Mouse (Mus musculus) embryonic facial prominence, embryonic 10.5 days (tissue): ENCODE measurements at regions not wholly inside any gene's neighbourhood (a gene's known extent, or its start where the extent isn't known, plus 50 kb on each side); places are given as distances from the start of the nearest gene placed in this dataset.

ENCODE experiments used
- DNase-seq: peaks from one replicate; pipeline ENCODE4 v3.0.0-alpha.2; 2017; ENCODE audit warnings: low spot score
- H3K27ac ChIP-seq: fragments of 300-500 bp; sonication (generic); replicated peaks from 2 replicates; pipeline ENCODE4 v1.5.1; 2016; ENCODE audit warnings: mild to moderate bottlenecking
- H3K27me3 ChIP-seq: fragments of 300-500 bp; sonication (generic); replicated peaks from 2 replicates; pipeline ENCODE4 v1.6.1; 2016; ENCODE audit warnings: low read depth, mild to moderate bottlenecking; ENCODE audit not compliant: poor library complexity, severe bottlenecking
- H3K36me3 ChIP-seq: fragments of 300-500 bp; sonication (generic); replicated peaks from 2 replicates; pipeline ENCODE4 v1.6.1; 2016; ENCODE audit warnings: mild to moderate bottlenecking, moderate library complexity
- H3K4me1 ChIP-seq: fragments of 300-500 bp; sonication (generic); 2 replicates; pipeline ENCODE4 v1.6.1; 2016
- H3K4me3 ChIP-seq: fragments of 300-500 bp; sonication (generic); 2 replicates; pipeline ENCODE4 v1.5.1; 2016; ENCODE audit warnings: mild to moderate bottlenecking, moderate library complexity
- H3K9me3 ChIP-seq: fragments of 300-500 bp; sonication (generic); 2 replicates; pipeline ENCODE4 v1.6.1; 2016; ENCODE audit warnings: mild to moderate bottlenecking
- WGBS: fragments of 180-500 bp; shearing (Covaris S2); methylation state at CpG from one replicate; pipeline ENCODE4 v1.1.7; 2016; 5-methylcytosine and 5-hydroxymethylcytosine counted together

DNA sequence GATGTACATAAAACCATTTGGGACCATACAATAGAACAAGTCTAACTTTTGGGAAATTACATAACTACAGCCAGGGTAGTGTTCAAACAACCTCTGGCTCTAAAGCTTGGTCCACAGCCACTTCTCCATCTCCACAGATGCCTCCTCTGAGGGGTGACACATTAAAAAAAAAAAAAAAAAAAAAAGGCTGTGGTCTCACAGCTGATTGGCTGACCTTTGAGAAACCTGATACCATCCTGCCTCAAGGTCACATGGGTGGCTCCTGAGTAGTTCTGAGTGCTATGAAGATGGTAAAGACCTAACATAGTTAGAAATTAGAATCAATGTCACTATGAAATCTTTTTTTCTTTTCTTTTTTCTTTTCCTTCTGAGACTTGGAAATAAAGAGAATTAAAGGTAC lies 102.4 kb downstream of the Tmem182 start:
- DNase-seq, result no peak
- Histone ChIP-seq H3K36me3 (no peaks in the 10 kb centered on the region), H3K27ac (no peak overlapping the region), H3K9me3 (no peaks in the 10 kb centered on the region), H3K27me3 (no peaks in the 10 kb centered on the region), H3K4me3 (no peak overlapping the region), H3K4me1 (0 out of 2 replicates have a peak, but pooled peaks cover 3% of the 10 kb centered on the region)

DNA sequence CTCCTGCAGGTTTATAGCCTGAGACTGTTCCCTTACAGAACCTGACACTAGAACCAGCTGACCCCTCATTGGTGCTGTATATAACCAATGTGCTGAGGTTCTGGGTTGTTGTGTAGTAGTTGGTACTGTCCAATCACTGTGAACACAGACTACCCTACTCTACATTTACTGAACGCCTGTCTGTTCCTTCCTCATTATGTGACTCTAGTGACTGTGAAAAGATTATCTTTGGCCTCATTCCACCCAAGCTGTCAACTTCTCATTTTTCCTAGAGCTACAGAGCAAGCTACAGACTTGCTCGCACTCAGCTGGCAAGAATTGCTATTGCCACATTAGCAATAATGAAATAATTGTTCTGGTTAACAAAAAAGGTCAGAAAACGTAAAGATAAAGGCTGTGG lies 108.2 kb downstream of the Tmem182 start:
- Histone ChIP-seq H3K4me3 (no peak overlapping the region), H3K36me3 (no peaks in the 10 kb centered on the region), H3K9me3 (no peaks in the 10 kb centered on the region), H3K4me1 (no peaks in the 10 kb centered on the region), H3K27ac (no peak overlapping the region), H3K27me3 (no peaks in the 10 kb centered on the region)
- DNase-seq, result no peak
- 76% methylated on average over 3 of the region's 3 CpGs for WGBS

GRCm38 (mm10) chr1:40924271-40924670 lies 118.9 kb downstream of the Tmem182 start:
- DNase-seq, result no peak
- H3K4me1 ChIP-seq, result peaks cover 11% of the 10 kb centered on the region
- H3K9me3 ChIP-seq, result no peaks in the 10 kb centered on the region
- 80% methylated on average over 3 of the region's 3 CpGs for whole genome bisulfite sequencing
- no peaks in the 10 kb centered on the region for H3K36me3 ChIP-seq
- no peak overlapping the region for H3K4me3 ChIP-seq
- H3K27ac ChIP-seq, result no peak overlapping the region; the same call in 1 of the 2 replicates
- H3K27me3 ChIP-seq, result no peaks in the 10 kb centered on the region

DNA sequence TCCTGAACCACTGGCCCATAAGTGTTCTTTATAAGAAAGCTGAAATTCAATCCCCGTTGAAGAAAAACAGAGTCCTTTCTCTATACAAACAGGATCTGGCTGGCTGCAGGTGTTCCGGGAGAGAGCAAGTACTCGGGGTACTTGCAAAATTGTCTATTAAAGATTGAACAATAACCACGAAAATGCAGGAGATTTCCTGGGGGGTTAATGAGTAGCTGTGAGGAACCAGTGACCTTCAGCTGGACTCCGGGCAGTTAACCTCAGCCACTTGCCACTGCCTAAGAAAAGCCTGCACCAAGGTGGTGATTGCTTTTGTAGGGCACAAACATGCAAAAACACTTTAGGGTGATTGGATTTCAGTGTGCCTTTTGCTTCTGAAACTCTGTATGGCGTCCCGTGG lies 119.4 kb downstream of the Tmem182 start:
- Histone ChIP-seq H3K4me1 (peaks cover 11% of the 10 kb centered on the region), H3K27me3 (no peaks in the 10 kb centered on the region), H3K9me3 (no peaks in the 10 kb centered on the region), H3K36me3 (no peaks in the 10 kb centered on the region), H3K4me3 (no peak overlapping the region), H3K27ac (no peak overlapping the region)
- peak; percentile 10 for DNase-seq
- 57% methylated on average over 7 of the region's 7 CpGs for WGBS

- DNase-seq, result no peak
- Histone ChIP-seq H3K9me3 (no peaks in the 10 kb centered on the region), H3K27ac (no peak overlapping the region), H3K4me3 (no peak overlapping the region), H3K27me3 (no peaks in the 10 kb centered on the region), H3K36me3 (no peaks in the 10 kb centered on the region), H3K4me1 (no peaks in the 10 kb centered on the region)
- WGBS, result 87% methylated on average over 5 of the region's 5 CpGs
Measured at GRCm38 (mm10) chr1:40931374-40931773, 126.0 kb downstream of the Tmem182 start.

- 84% methylated on average over 3 of the region's 3 CpGs for WGBS
- Histone ChIP-seq H3K27ac (no peak overlapping the region), H3K27me3 (no peaks in the 10 kb centered on the region), H3K4me1 (no peaks in the 10 kb centered on the region), H3K4me3 (no peak overlapping the region), H3K36me3 (no peaks in the 10 kb centered on the region), H3K9me3 (no peaks in the 10 kb centered on the region)
- no peak for DNase-seq
Measured at GRCm38 (mm10) chr1:40936729-40937128, 131.3 kb downstream of the Tmem182 start.

- Histone ChIP-seq H3K4me1 (no peaks in the 10 kb centered on the region), H3K4me3 (no peak overlapping the region), H3K36me3 (no peaks in the 10 kb centered on the region), H3K27me3 (no peaks in the 10 kb centered on the region), H3K27ac (no peak overlapping the region), H3K9me3 (no peaks in the 10 kb centered on the region)
- no peak for DNase-seq
- WGBS, result 92% methylated on average over 14 of the region's 14 CpGs
Measured at GRCm38 (mm10) chr1:40942751-40943150, 137.3 kb downstream of the Tmem182 start.

DNA sequence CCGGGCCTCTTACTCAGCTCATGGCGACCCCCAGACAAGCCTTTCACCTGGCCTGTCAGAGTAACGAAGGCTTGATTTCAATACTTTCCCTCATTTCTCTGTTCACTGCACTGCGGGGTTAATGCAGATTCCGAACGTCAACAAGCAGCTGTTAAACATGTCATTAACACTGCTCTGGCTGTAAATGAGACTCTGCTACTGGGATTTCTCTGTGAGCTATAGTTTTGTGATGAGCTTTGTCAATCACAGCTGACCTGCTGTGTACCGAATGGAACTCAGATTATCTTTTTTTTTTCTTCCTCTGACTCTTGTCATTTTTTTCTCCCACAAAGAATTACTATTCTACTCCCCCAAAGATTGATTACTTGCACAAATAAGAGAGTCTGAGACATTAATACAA lies 137.8 kb downstream of the Tmem182 start:
- Histone ChIP-seq H3K27ac (no peak overlapping the region), H3K4me1 (no peaks in the 10 kb centered on the region), H3K4me3 (no peak overlapping the region), H3K36me3 (no peaks in the 10 kb centered on the region), H3K9me3 (no peaks in the 10 kb centered on the region), H3K27me3 (no peaks in the 10 kb centered on the region)
- no peak for DNase-seq
- 74% methylated on average over 7 of the region's 7 CpGs for WGBS

DNA sequence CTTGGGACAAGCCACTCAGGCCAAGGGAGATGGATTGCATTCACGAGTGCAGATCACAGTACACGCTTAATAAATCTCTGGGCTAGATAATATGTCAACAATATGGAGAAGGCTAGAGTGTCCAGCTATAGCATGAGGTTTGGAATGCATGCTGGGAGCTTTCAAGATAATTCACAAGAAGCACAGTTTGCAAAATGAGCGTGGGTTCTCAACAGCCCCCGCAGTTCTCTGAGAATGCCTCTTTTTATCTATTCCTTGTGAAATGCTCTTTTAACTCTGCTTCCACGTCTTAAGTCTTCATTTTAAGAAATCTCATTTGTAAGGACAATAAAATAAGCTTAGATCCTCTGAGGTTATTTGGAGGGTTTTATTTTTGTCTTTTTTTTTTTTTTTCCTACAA lies 145.2 kb downstream of the Tmem182 start:
- H3K4me1 ChIP-seq, result no peaks in the 10 kb centered on the region

DNA sequence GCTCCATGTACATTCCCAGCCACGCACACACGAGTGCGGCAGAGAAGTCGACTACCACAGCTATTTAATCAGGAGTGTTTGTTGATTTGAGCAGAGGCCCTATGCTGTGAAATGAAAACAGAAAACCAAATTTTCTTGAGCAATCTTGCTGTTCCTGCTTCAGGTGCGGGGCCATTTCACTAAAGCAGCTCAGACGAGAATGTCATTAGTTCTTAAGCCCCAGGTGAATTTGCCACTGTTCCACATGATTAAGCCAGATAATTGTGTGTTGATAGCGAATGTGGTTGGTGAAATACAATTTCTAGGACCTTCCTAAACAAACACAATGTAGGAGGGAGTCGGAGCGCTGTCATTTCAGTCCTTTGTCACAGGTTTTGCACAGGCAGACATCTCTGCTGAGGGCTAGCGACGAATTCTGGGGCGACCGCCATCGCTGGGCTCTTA lies 149.3 kb downstream of the Tmem182 start:
- no peak overlapping the region for H3K27ac ChIP-seq
- H3K36me3 ChIP-seq, result no peaks in the 10 kb centered on the region
- no peaks in the 10 kb centered on the region for H3K4me1 ChIP-seq
- no peak overlapping the region for H3K4me3 ChIP-seq
- WGBS, result 85% methylated on average over 14 of the region's 14 CpGs
- no peaks in the 10 kb centered on the region for H3K27me3 ChIP-seq
- H3K9me3 ChIP-seq, result no peaks in the 10 kb centered on the region
- DNase-seq, result no peak

More for the DNA sequence above, 145.2 kb downstream of the Tmem182 start:
- no peak overlapping the region for H3K27ac ChIP-seq
- H3K4me3 ChIP-seq, result no peak overlapping the region
- WGBS, result 90% methylated on average over 5 of the region's 5 CpGs
- no peak for DNase-seq
- H3K9me3 ChIP-seq, result no peaks in the 10 kb centered on the region
- H3K27me3 ChIP-seq, result no peaks in the 10 kb centered on the region
- no peaks in the 10 kb centered on the region for H3K36me3 ChIP-seq

DNA sequence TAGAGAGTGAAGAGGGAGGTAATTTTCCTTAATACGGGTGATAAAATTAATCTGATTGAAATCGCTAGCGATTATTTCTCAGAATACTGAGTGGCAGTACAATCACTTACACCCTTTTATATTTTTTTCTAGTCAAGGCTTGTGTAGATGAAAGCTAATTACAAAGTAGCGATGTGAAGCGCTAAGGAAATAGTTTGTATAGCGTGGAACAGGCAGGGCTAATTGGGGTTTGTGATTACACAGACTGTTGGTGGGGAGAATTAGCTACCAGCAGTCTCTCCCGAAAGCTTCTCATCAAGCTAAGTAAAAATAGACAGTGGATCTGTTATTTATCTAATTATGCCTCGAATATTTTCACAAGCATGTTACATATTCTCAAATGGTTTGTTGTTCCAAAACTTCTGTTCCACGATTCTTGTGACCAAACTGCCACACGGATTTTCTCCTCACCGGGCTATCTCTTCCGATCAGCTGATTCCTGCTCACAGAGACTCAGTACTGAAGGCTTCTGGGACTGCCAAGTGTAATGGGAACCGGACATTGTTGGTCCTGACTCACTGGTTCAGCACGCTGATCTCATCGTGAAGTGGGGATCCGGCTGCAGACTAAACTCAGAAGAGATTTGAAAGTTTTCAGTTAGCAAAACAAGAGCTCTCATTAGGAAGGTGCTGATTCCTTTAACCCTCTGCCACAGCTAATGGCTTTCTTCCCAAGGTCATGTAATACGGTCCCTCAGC lies 162.5 kb downstream of the Tmem182 start:
- 74% methylated on average over 17 of the region's 17 CpGs for WGBS
- H3K4me1 ChIP-seq, result peaks cover 10% of the 10 kb centered on the region
- no peak overlapping the region for H3K4me3 ChIP-seq

GRCm38 (mm10) chr1:40983762-40984161 lies 178.4 kb downstream of the Tmem182 start:
- H3K9me3 ChIP-seq, result no peaks in the 10 kb centered on the region
- no peak for DNase-seq
- 61% methylated on average over 2 of the region's 2 CpGs for WGBS

More for the DNA sequence above, 162.5 kb downstream of the Tmem182 start:
- Histone ChIP-seq H3K36me3 (no peaks in the 10 kb centered on the region), H3K9me3 (no peaks in the 10 kb centered on the region), H3K27ac (no peak overlapping the region), H3K27me3 (no peaks in the 10 kb centered on the region; the same call in 1 of the 2 replicates)
- no peak for DNase-seq

GRCm38 (mm10) chr1:40993327-40993726 lies 187.9 kb downstream of the Tmem182 start:
- Histone ChIP-seq H3K9me3 (no peaks in the 10 kb centered on the region), H3K27me3 (no peaks in the 10 kb centered on the region), H3K36me3 (no peaks in the 10 kb centered on the region), H3K4me1 (no peaks in the 10 kb centered on the region), H3K27ac (no peak overlapping the region), H3K4me3 (no peak overlapping the region)
- no peak for DNase-seq
- 89% methylated on average over 4 of the region's 4 CpGs for WGBS

More at GRCm38 (mm10) chr1:40983762-40984161, 178.4 kb downstream of the Tmem182 start:
- no peak overlapping the region for H3K27ac ChIP-seq
- no peaks in the 10 kb centered on the region for H3K27me3 ChIP-seq
- no peaks in the 10 kb centered on the region for H3K4me1 ChIP-seq
- H3K36me3 ChIP-seq, result no peaks in the 10 kb centered on the region
- no peak overlapping the region for H3K4me3 ChIP-seq
